In the genomic region with DNA sequence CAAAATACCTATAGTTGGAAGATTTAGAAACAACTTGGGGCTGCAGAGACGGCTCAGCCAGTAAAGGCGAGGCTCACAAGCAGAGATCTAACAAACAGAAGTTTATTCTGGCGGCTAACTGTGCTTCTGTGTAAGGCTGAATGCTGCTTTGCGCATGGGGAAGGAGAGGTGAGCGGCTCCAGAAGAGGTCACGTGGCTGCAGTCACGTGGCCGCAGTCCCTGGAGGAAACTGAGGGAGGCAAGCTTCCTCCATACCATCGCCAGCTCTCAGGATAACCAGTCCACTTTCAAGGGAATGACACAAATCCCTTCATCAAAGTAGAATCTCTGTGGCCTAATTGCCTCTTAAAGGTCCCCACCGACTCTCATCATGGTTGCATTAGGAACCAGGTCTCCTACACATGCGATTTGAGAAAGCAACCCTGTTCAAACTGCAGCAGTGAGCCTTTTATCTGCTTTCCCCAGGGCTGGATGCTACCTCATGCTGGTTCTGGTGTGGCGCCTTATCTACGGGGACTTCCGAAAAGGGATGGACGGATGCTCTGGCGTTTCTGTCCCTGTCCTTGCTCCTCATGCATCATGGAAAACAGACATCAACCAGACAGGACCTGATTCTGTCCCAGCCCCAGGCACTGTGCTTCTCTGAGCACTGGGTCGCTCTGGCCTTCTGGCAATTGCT, we compare ENCODE assay signal across 21 mouse cellular contexts. TPM values are rescaled to one million over a fixed set of nuclear protein-coding genes. Genes with fewer than 3 reads are reported as not detected.
DNase-seq lines count a peak whose midpoint lies in the region; ATAC-seq lines count a peak whose summit lies in the region.
"Had no signal": no experiment of that assay in that cellular context is flagged by ENCODE, and none has a peak within 500 bp of the region (broad histone marks: within the 10 kb centered on the region; RNA-seq: fewer than 3 reads in every experiment).

No protein-coding gene starts in this region.

- 52% methylated on average over 17 of the region's 17 CpGs for WGBS in heart, embryonic 14.5 days

- H3K36me3 ChIP-seq in heart, embryonic 14.5 days (ENCODE audit: control insufficient read depth, insufficient read depth, low read length), result no peaks in the 10 kb centered on the region
- H3K36me3 ChIP-seq: embryonic facial prominence, embryonic 12.5 days; G1E; hindbrain, embryonic 13.5 days; kidney, embryonic 15.5 days; liver, embryonic 13.5 days; midbrain, embryonic 13.5 days; stomach, embryonic 15.5 days had no signal

- ATAC-seq in heart, embryonic 14.5 days (ENCODE audit: insufficient number of reproducible peaks, insufficient read depth, low FRiP score, low read depth), result 0 out of 2 replicates have a peak, but pooled peaks have one; percentile 27
- ATAC-seq: midbrain, embryonic 13.5 days had no signal

- no peak overlapping the region for H3K9ac ChIP-seq in heart, embryonic 14.5 days (ENCODE audit: low read length)
- H3K9ac ChIP-seq: embryonic facial prominence, embryonic 12.5 days; forebrain, postnatal 0 days; hindbrain, embryonic 13.5 days; kidney, embryonic 15.5 days; liver, embryonic 13.5 days; midbrain, embryonic 13.5 days; stomach, embryonic 15.5 days had no signal

- H3K9me3 ChIP-seq in heart, embryonic 14.5 days (ENCODE audit: control insufficient read depth, low read length), result no peaks in the 10 kb centered on the region
- H3K9me3 ChIP-seq: embryonic facial prominence, embryonic 12.5 days; G1E; hindbrain, embryonic 13.5 days; kidney, embryonic 15.5 days; liver, embryonic 13.5 days; midbrain, embryonic 13.5 days; stomach, embryonic 15.5 days had no signal

- peak; percentile 49 for DNase-seq in adrenal gland, postnatal 10 days
- DNase-seq in adrenal gland, postnatal 4 days (ENCODE audit: low spot score in 2 of 2), result no peak
- DNase-seq in heart, postnatal 25 days (ENCODE audit: low spot score), result no peak
- DNase-seq in R1 (ENCODE audit: low read depth, low spot score), result peak; percentile 64
- DNase-seq in right cerebral cortex, postnatal 36 days (ENCODE audit: low spot score in 2 of 2), result no peak
- DNase-seq in yolk sac, embryonic 10.5 days (ENCODE audit: low spot score), result no peak
- DNase-seq: cerebellum, adult 18-20 months; cerebellum, postnatal 14 days; liver, embryonic 13.5 days; lung, adult 2 months; right cerebral cortex, postnatal 14 days; spleen, adult 18-20 months; thymus, postnatal 25 days had no signal

- no peak overlapping the region for H3K4me3 ChIP-seq in heart, embryonic 14.5 days (ENCODE audit: control insufficient read depth in 1 of 2, insufficient read depth in 1 of 2, low read depth in 1 of 2, low read length in 2 of 2)
- H3K4me3 ChIP-seq: embryonic facial prominence, embryonic 12.5 days; hindbrain, embryonic 13.5 days; kidney, embryonic 15.5 days; liver, embryonic 13.5 days; midbrain, embryonic 13.5 days; stomach, embryonic 15.5 days had no signal

- H3K27me3 ChIP-seq in heart, embryonic 14.5 days (ENCODE audit: control insufficient read depth, insufficient read depth, low read length), result no peaks in the 10 kb centered on the region
- H3K27me3 ChIP-seq: embryonic facial prominence, embryonic 12.5 days; hindbrain, embryonic 13.5 days; kidney, embryonic 15.5 days; midbrain, embryonic 13.5 days; stomach, embryonic 15.5 days had no signal

- intact Hi-C loops in heart, postnatal 25 days (cut with DNase I), result no loop called here

- peaks cover 0 to 2% of the 10 kb centered on the region in 2 experiments; a peak in 2 of 4 replicates for H3K4me1 ChIP-seq in heart, embryonic 14.5 days (ENCODE audit: control insufficient read depth in 2 of 2, insufficient read depth in 2 of 2, low read length in 2 of 2)
- H3K4me1 ChIP-seq: embryonic facial prominence, embryonic 12.5 days; hindbrain, embryonic 13.5 days; liver, embryonic 13.5 days; midbrain, embryonic 13.5 days; stomach, embryonic 15.5 days had no signal

- H3K27ac ChIP-seq in heart, embryonic 14.5 days (replicated peaks in 1 of 2; ENCODE audit: control insufficient read depth in 1 of 2, insufficient read depth in 1 of 2, low read depth in 2 of 2, low read length in 2 of 2), result no peak overlapping the region
- H3K27ac ChIP-seq: embryonic facial prominence, embryonic 12.5 days; hindbrain, embryonic 13.5 days; kidney, embryonic 15.5 days; liver, embryonic 13.5 days; midbrain, embryonic 13.5 days; stomach, embryonic 15.5 days had no signal

- no peak overlapping the region for H3K4me2 ChIP-seq in heart, embryonic 14.5 days (ENCODE audit: low read length)
- H3K4me2 ChIP-seq: embryonic facial prominence, embryonic 12.5 days; hindbrain, embryonic 13.5 days; kidney, embryonic 15.5 days; liver, embryonic 13.5 days; midbrain, embryonic 13.5 days; stomach, embryonic 15.5 days had no signal

RNA-seq across cellular contexts. Expression of a gene that starts 23.9 kb away (rescaled TPM):
- 10 to 100 TPM; 30.6 to 31.6 TPM for total RNA-seq in adrenal gland, postnatal 10 days (2021)
- 10 to 100 TPM; 30.9 to 38.7 TPM for total RNA-seq in adrenal gland, postnatal 4 days (2021)
- polyA plus RNA-seq in heart, embryonic 14.5 days (2014; fragmentation: Nextera tagmentation; extraction: Ambion mirVana), result 35.6 and 36.6 TPM in 2 replicates
- total RNA-seq in heart, postnatal 25 days (2021), result 10 to 100 TPM; 20.8 to 23.3 TPM

Comparison
In these comparisons a context has a peak if more than half of its experiments do, and no peak if none do; other contexts are left out.
1. DNase-seq: peak in adrenal gland, postnatal 10 days (single experiment) and R1 (single experiment); none in adrenal gland, postnatal 4 days (0 of 2), heart, postnatal 25 days (single experiment), right cerebral cortex, postnatal 36 days (0 of 2) and yolk sac, embryonic 10.5 days (single experiment).